ENCODE assay signal across 13 mouse cellular contexts in genomic region chr6:97528961-97529680, GRCm38 (mm10).
A peak's percentile ranks its signal among the peaks of the same experiment; 100 is the strongest.
DNase-seq lines count a peak whose midpoint lies in the region; ATAC-seq and TF ChIP-seq lines count a peak whose summit lies in the region.
"Had no signal": no experiment of that assay in that cellular context is flagged by ENCODE, and none has a peak within 500 bp of the region (broad histone marks: within the 10 kb centered on the region; RNA-seq: fewer than 3 reads in every experiment).

No protein-coding gene starts in this region.

- no peak for TF ChIP-seq POLR2A in lung, adult 2 months (IDR thresholded peaks at IDR 0.05; ENCODE audit: borderline replicate concordance, extremely low read depth, low read depth, low read length)

- peak; percentile 93 for ATAC-seq in hindbrain, embryonic 11.5 days (ENCODE audit: low FRiP score)
- no peak for ATAC-seq in midbrain, postnatal 0 days (ENCODE audit: low FRiP score)
- ATAC-seq: activated CD4-positive, CD25-positive, alpha-beta regulatory T cell, adult 4 months had no signal

- peak; percentile 20 for DNase-seq in R1 (ENCODE audit: low read depth, low spot score)
- DNase-seq in embryo, embryonic 9.5 days (ENCODE audit: extremely low spot score) = peak; percentile 52
- DNase-seq in hindbrain, embryonic 11.5 days (ENCODE audit: low spot score) = peak; percentile 76
- DNase-seq in midbrain, postnatal 0 days (ENCODE audit: low spot score) = peak; percentile 58
- DNase-seq in heart, postnatal 25 days (ENCODE audit: low spot score) = no peak
- no peak for DNase-seq in spleen, adult 18-20 months
- no peak for DNase-seq in kidney, adult 8-10 months
- no peak for DNase-seq in lung, adult 2 months
- DNase-seq: kidney, postnatal 25 days; thymus, postnatal 36 days had no signal

- intact Hi-C loops in heart, postnatal 25 days (cut with DNase I) = loop anchor here (5.0 kb wide), 1 partner anchor 382 kb away; the partner anchor contains the start of gene Eogt

- no peak overlapping the region for H3K4me3 ChIP-seq in hindbrain, embryonic 11.5 days (ENCODE audit: low read depth, low read length)
- no peak overlapping the region for H3K4me3 ChIP-seq in midbrain, postnatal 0 days (ENCODE audit: low read depth, low read length)
- no peak overlapping the region for H3K4me3 ChIP-seq in lung, adult 2 months (replicated peaks; ENCODE audit: extremely low read depth, low read depth, low read length)
- H3K4me3 ChIP-seq: liver, embryonic 15.5 days had no signal

- 21% methylated on average over 15 of the region's 15 CpGs for WGBS in hindbrain, embryonic 11.5 days
- WGBS in midbrain, postnatal 0 days = 31% methylated on average over 15 of the region's 15 CpGs
- 72% methylated on average over 15 of the region's 15 CpGs for WGBS in lung, adult 2 months

- peak overlapping the region; percentile 27 for H3K4me2 ChIP-seq in hindbrain, embryonic 11.5 days (replicated peaks; ENCODE audit: low read depth, low read length)
- H3K4me2 ChIP-seq in midbrain, postnatal 0 days (ENCODE audit: low read depth, low read length, poor library complexity, severe bottlenecking) = no peak overlapping the region
- H3K4me2 ChIP-seq: liver, embryonic 15.5 days had no signal

- peak overlapping the region; percentile 83 for H3K27ac ChIP-seq in hindbrain, embryonic 11.5 days (ENCODE audit: low read depth, low read length)
- no peak overlapping the region for H3K27ac ChIP-seq in midbrain, postnatal 0 days (ENCODE audit: low read depth, low read length)
- H3K27ac ChIP-seq: liver, embryonic 15.5 days had no signal

- no peaks in the 10 kb centered on the region for H3K27me3 ChIP-seq in hindbrain, embryonic 11.5 days (ENCODE audit: control insufficient read depth, insufficient read depth, low read length)
- peaks cover 1% of the 10 kb centered on the region; the same call in 1 of the 2 replicates for H3K27me3 ChIP-seq in midbrain, postnatal 0 days (ENCODE audit: insufficient read depth, low read length)
- H3K27me3 ChIP-seq: CH12.LX; liver, embryonic 15.5 days had no signal

- H3K36me3 ChIP-seq in hindbrain, embryonic 11.5 days (ENCODE audit: control insufficient read depth, insufficient read depth, low read length) = no peaks in the 10 kb centered on the region
- no peaks in the 10 kb centered on the region for H3K36me3 ChIP-seq in midbrain, postnatal 0 days (ENCODE audit: insufficient read depth, low read length)
- H3K36me3 ChIP-seq: liver, embryonic 15.5 days had no signal

- H3K9ac ChIP-seq in hindbrain, embryonic 11.5 days (ENCODE audit: low read depth, low read length) = no peak overlapping the region
- no peak overlapping the region for H3K9ac ChIP-seq in midbrain, postnatal 0 days (replicated peaks; ENCODE audit: low read length, poor library complexity, severe bottlenecking)
- H3K9ac ChIP-seq: liver, embryonic 15.5 days had no signal

- no peaks in the 10 kb centered on the region for H3K4me1 ChIP-seq in hindbrain, embryonic 11.5 days (replicated peaks; ENCODE audit: control insufficient read depth, insufficient read depth, low read length)
- H3K4me1 ChIP-seq in midbrain, postnatal 0 days (ENCODE audit: insufficient read depth, low read length) = no peaks in the 10 kb centered on the region
- H3K4me1 ChIP-seq in lung, adult 2 months (ENCODE audit: control insufficient read depth, insufficient read depth, low read length) = no peaks in the 10 kb centered on the region; the same call in 1 of the 2 replicates
- H3K4me1 ChIP-seq: liver, embryonic 15.5 days had no signal

- TF ChIP-seq CTCF in midbrain, postnatal 0 days (IDR thresholded peaks at IDR 0.05) = no peak
- TF ChIP-seq CTCF in lung, adult 2 months (IDR thresholded peaks at IDR 0.05; ENCODE audit: insufficient read depth, low read length) = no peak

- no peaks in the 10 kb centered on the region for H3K9me3 ChIP-seq in hindbrain, embryonic 11.5 days (ENCODE audit: control insufficient read depth, low read length)
- H3K9me3 ChIP-seq in midbrain, postnatal 0 days (ENCODE audit: low read length) = no peaks in the 10 kb centered on the region
- H3K9me3 ChIP-seq: liver, embryonic 15.5 days had no signal

Comparison
In these comparisons a context has a peak if more than half of its experiments do, and no peak if none do; other contexts are left out.
1. DNase-seq: peak in R1 (single experiment), embryo, embryonic 9.5 days (single experiment), hindbrain, embryonic 11.5 days (single experiment) and midbrain, postnatal 0 days (single experiment); none in heart, postnatal 25 days (single experiment), spleen, adult 18-20 months (0 of 2), kidney, adult 8-10 months (0 of 2) and lung, adult 2 months (single experiment).